Mouse (Mus musculus): ENCODE measurements around the gene Gm47995.

DNA sequence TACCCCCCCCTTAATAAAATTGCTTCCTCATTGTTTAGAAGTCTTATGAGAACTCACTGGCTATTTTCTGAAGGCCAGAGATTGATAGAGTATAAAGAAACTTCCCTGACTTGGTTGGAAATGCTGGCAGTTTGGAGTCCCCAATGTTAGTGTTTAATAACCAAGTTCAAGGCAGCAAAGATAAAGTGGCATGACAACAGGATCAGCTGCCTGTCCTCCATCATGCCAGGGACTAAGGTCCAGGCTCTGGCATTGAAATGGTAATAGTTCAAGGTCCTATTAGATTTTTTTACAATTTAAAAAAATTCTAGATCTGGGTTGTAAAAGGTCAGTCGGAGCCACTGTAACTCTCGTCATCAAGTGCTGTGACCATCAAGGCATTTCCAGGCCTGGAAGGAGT, 47.2 kb upstream of the Gm47995 start:
- TF ChIP-seq POLR2A (IDR thresholded peaks at IDR 0.05; ENCODE audit: control insufficient read depth, low read depth, low read length) (no peak), CTCF (IDR thresholded peaks at IDR 0.05; ENCODE audit: control insufficient read depth, insufficient read depth, insufficient replicate concordance, low read depth, low read length) (no peak)
